Mouse (Mus musculus): ENCODE data around the gene Tbx10.

- TF ChIP-seq POLR2A (IDR thresholded peaks at IDR 0.05; ENCODE audit: low read depth, low read length) (no peak), CTCF (IDR thresholded peaks at IDR 0.05; ENCODE audit: borderline replicate concordance, insufficient read depth, low read length) (no peak)
Observed at GRCm38 (mm10) chr19:3964030-3964429, 28.5 kb upstream of the Tbx10 start.
